ENCODE assay signal across 29 mouse cellular contexts in genomic region chr19:45734762-45735161, GRCm38 (mm10). TPM values are rescaled to one million over a fixed set of nuclear protein-coding genes. Genes with fewer than 3 reads are reported as not detected.
DNase-seq lines count a peak whose midpoint lies in the region; ATAC-seq and TF ChIP-seq lines count a peak whose summit lies in the region.
"Had no signal": no experiment of that assay in that cellular context is flagged by ENCODE, and none has a peak within 500 bp of the region (broad histone marks: within the 10 kb centered on the region; RNA-seq: fewer than 3 reads in every experiment).

No protein-coding gene starts in this region.

- no peaks in the 10 kb centered on the region for H3K9me3 ChIP-seq in kidney, embryonic 14.5 days (ENCODE audit: control insufficient read depth, low read length)
- H3K9me3 ChIP-seq in kidney, postnatal 0 days (replicated peaks; ENCODE audit: low read length): no peaks in the 10 kb centered on the region
- no peaks in the 10 kb centered on the region for H3K9me3 ChIP-seq in neural tube, embryonic 11.5 days (ENCODE audit: control insufficient read depth, low read length)
- no peaks in the 10 kb centered on the region for H3K9me3 ChIP-seq in forebrain, embryonic 12.5 days
- H3K9me3 ChIP-seq: forebrain, embryonic 10.5 days; heart, embryonic 12.5 days; heart, embryonic 15.5 days had no signal

- DNase-seq in kidney, postnatal 10 days: no peak
- DNase-seq in kidney, postnatal 0 days (ENCODE audit: low spot score): no peak
- DNase-seq in kidney, adult 8-10 months: no peak
- DNase-seq in neural tube, embryonic 11.5 days (ENCODE audit: low spot score): peak; percentile 10
- no peak for DNase-seq in neural tube, embryonic 10.5 days (ENCODE audit: extremely low spot score, low spot score)
- DNase-seq: adrenal gland, postnatal 10 days; adrenal gland, postnatal 36 days; cerebellum, adult 18-20 months; cerebellum, adult 9-10 months; cerebellum, postnatal 14 days; forebrain, postnatal 0 days; gastrocnemius, adult 2 months; gastrocnemius, postnatal 14 days; heart, adult 18-20 months; heart, postnatal 10 days; heart, postnatal 4 days had no signal

- ATAC-seq in kidney, embryonic 14.5 days (ENCODE audit: low FRiP score, low TSS enrichment): no peak
- no peak for ATAC-seq in kidney, postnatal 0 days (replicated peaks; ENCODE audit: low FRiP score, low read depth)
- no peak for ATAC-seq in neural tube, embryonic 11.5 days (ENCODE audit: insufficient read depth, low FRiP score, low TSS enrichment)
- ATAC-seq in forebrain, embryonic 12.5 days (ENCODE audit: low FRiP score): no peak
- ATAC-seq: CD4-positive, CD25-positive, alpha-beta regulatory T cell, adult 4 months; forebrain, embryonic 14.5 days; forebrain, postnatal 0 days; hindbrain, postnatal 0 days; Patski had no signal

- H3K36me3 ChIP-seq in kidney, embryonic 14.5 days (ENCODE audit: control insufficient read depth, insufficient read depth, low read length): no peaks in the 10 kb centered on the region
- no peaks in the 10 kb centered on the region for H3K36me3 ChIP-seq in kidney, postnatal 0 days (ENCODE audit: insufficient read depth, low read length)
- no peaks in the 10 kb centered on the region for H3K36me3 ChIP-seq in neural tube, embryonic 11.5 days (ENCODE audit: control insufficient read depth, insufficient read depth, low read length)
- no peaks in the 10 kb centered on the region for H3K36me3 ChIP-seq in forebrain, embryonic 12.5 days (replicated peaks)
- H3K36me3 ChIP-seq: forebrain, embryonic 10.5 days; heart, embryonic 12.5 days; heart, embryonic 15.5 days had no signal

- 0 out of 2 replicates have a peak overlapping the region, but pooled peaks have one; percentile 9 for H3K27ac ChIP-seq in kidney, embryonic 14.5 days (ENCODE audit: low read depth, low read length)
- H3K27ac ChIP-seq in kidney, postnatal 0 days: peak overlapping the region; percentile 66; the same call in 1 of the 2 replicates
- H3K27ac ChIP-seq in neural tube, embryonic 11.5 days (ENCODE audit: low read depth, low read length): no peak overlapping the region
- H3K27ac ChIP-seq in forebrain, embryonic 12.5 days: no peak overlapping the region
- H3K27ac ChIP-seq: forebrain, embryonic 10.5 days; gastrocnemius, adult 2 months; heart, embryonic 15.5 days; hindbrain, embryonic 14.5 days; hindbrain, postnatal 0 days had no signal

- H3K4me2 ChIP-seq in kidney, embryonic 14.5 days (replicated peaks; ENCODE audit: low read depth, low read length): no peak overlapping the region
- H3K4me2 ChIP-seq in kidney, postnatal 0 days (ENCODE audit: low read length): no peak overlapping the region
- no peak overlapping the region for H3K4me2 ChIP-seq in neural tube, embryonic 11.5 days (ENCODE audit: low read depth)
- no peak overlapping the region for H3K4me2 ChIP-seq in forebrain, embryonic 12.5 days
- H3K4me2 ChIP-seq: heart, embryonic 12.5 days; heart, embryonic 15.5 days; hindbrain, embryonic 14.5 days had no signal

- no peak overlapping the region for H3K4me3 ChIP-seq in kidney, embryonic 14.5 days (ENCODE audit: low read length)
- H3K4me3 ChIP-seq in kidney, postnatal 0 days (replicated peaks; ENCODE audit: low read depth, low read length): no peak overlapping the region
- no peak overlapping the region for H3K4me3 ChIP-seq in neural tube, embryonic 11.5 days (ENCODE audit: low read depth, low read length)
- no peak overlapping the region for H3K4me3 ChIP-seq in forebrain, embryonic 12.5 days (replicated peaks)
- H3K4me3 ChIP-seq: forebrain, embryonic 10.5 days; gastrocnemius, adult 2 months; heart, embryonic 12.5 days; heart, embryonic 15.5 days had no signal

- TF ChIP-seq CTCF in kidney, postnatal 0 days (IDR thresholded peaks at IDR 0.05; ENCODE audit: low read depth): no peak

- H3K27me3 ChIP-seq in kidney, embryonic 14.5 days (ENCODE audit: control insufficient read depth, insufficient read depth, low read length): peaks cover 65% of the 10 kb centered on the region
- H3K27me3 ChIP-seq in kidney, postnatal 0 days (ENCODE audit: insufficient read depth, low read length): peaks cover 30% of the 10 kb centered on the region
- H3K27me3 ChIP-seq in neural tube, embryonic 11.5 days (ENCODE audit: control insufficient read depth, insufficient read depth, low read length): peaks cover 99% of the 10 kb centered on the region
- peaks cover 99% of the 10 kb centered on the region for H3K27me3 ChIP-seq in forebrain, embryonic 12.5 days

- H3K4me1 ChIP-seq in kidney, embryonic 14.5 days (ENCODE audit: control insufficient read depth, insufficient read depth, low read length): peaks cover 14% of the 10 kb centered on the region
- peaks cover 14% of the 10 kb centered on the region for H3K4me1 ChIP-seq in kidney, postnatal 0 days (replicated peaks; ENCODE audit: insufficient read depth, low read length)
- H3K4me1 ChIP-seq in neural tube, embryonic 11.5 days (ENCODE audit: control insufficient read depth, insufficient read depth, low read length): peaks cover 11% of the 10 kb centered on the region
- H3K4me1 ChIP-seq in forebrain, embryonic 12.5 days: peaks cover 22% of the 10 kb centered on the region

- no peak overlapping the region for H3K9ac ChIP-seq in kidney, embryonic 14.5 days (ENCODE audit: low read depth, low read length)
- no peak overlapping the region for H3K9ac ChIP-seq in kidney, postnatal 0 days (ENCODE audit: low read depth, low read length)
- no peak overlapping the region for H3K9ac ChIP-seq in neural tube, embryonic 11.5 days (ENCODE audit: low read length)
- no peak overlapping the region for H3K9ac ChIP-seq in forebrain, embryonic 12.5 days
- H3K9ac ChIP-seq: forebrain, postnatal 0 days; heart, embryonic 12.5 days; heart, embryonic 15.5 days; hindbrain, embryonic 14.5 days had no signal

- WGBS in kidney, embryonic 14.5 days: 22% methylated on average over 7 of the region's 7 CpGs
- WGBS in kidney, postnatal 0 days: 32% methylated on average over 7 of the region's 7 CpGs
- WGBS in neural tube, embryonic 11.5 days: 8% methylated on average over 7 of the region's 7 CpGs
- WGBS in forebrain, embryonic 12.5 days: 46% methylated on average over 7 of the region's 7 CpGs

RNA-seq across cellular contexts. Expression of gene Fgf8, which starts 8.0 kb away (rescaled TPM):
- polyA plus RNA-seq in kidney, embryonic 14.5 days (2014; fragmentation: Nextera tagmentation; extraction: Ambion mirVana): 25.1 and 29.3 TPM in 2 replicates
- 20.8 and 24.2 TPM in 2 replicates for polyA plus RNA-seq in kidney, postnatal 0 days (2015; fragmentation: Nextera tagmentation; extraction: Ambion mirVana)
- 0.23 and 0.72 TPM in 2 replicates for polyA plus RNA-seq in neural tube, embryonic 11.5 days (2014; fragmentation: Nextera tagmentation; extraction: Ambion mirVana)
- 4.6 TPM in 2 replicates for polyA plus RNA-seq in forebrain, embryonic 12.5 days (2016; fragmentation: Nextera tagmentation; extraction: Ambion mirVana)
- polyA plus RNA-seq: C2C12; CD4-positive, CD25-positive, alpha-beta regulatory T cell, adult 4 months; embryonic facial prominence, embryonic 14.5 days; frontal cortex, adult 2 months; heart, embryonic 12.5 days had no signal

RNA-seq across cellular contexts. Expression of gene Npm3, which starts 14.6 kb away (rescaled TPM):
- 21.4 and 111 TPM in 2 replicates for polyA plus RNA-seq in kidney, embryonic 14.5 days (2014; fragmentation: Nextera tagmentation; extraction: Ambion mirVana)
- 16.7 and 18.0 TPM in 2 replicates for polyA plus RNA-seq in kidney, postnatal 0 days (2015; fragmentation: Nextera tagmentation; extraction: Ambion mirVana)
- 10.1 and 10.5 TPM in 2 replicates for polyA plus RNA-seq in neural tube, embryonic 11.5 days (2014; fragmentation: Nextera tagmentation; extraction: Ambion mirVana)
- polyA plus RNA-seq in forebrain, embryonic 12.5 days (2016; fragmentation: Nextera tagmentation; extraction: Ambion mirVana): 9.0 and 10.7 TPM in 2 replicates

RNA-seq across cellular contexts. Expression of gene Mgea5, which starts 48.9 kb away (rescaled TPM):
- 46.3 and 67.8 TPM in 2 replicates for polyA plus RNA-seq in kidney, embryonic 14.5 days (2014; fragmentation: Nextera tagmentation; extraction: Ambion mirVana)
- 32.8 and 33.0 TPM in 2 replicates for polyA plus RNA-seq in kidney, postnatal 0 days (2015; fragmentation: Nextera tagmentation; extraction: Ambion mirVana)
- polyA plus RNA-seq in neural tube, embryonic 11.5 days (2014; fragmentation: Nextera tagmentation; extraction: Ambion mirVana): 65.8 and 69.7 TPM in 2 replicates
- polyA plus RNA-seq in forebrain, embryonic 12.5 days (2016; fragmentation: Nextera tagmentation; extraction: Ambion mirVana): 94.7 and 105 TPM in 2 replicates

Comparison
In these comparisons a context has a peak if more than half of its experiments do, and no peak if none do; other contexts are left out.
1. H3K27ac ChIP-seq: peak in kidney, embryonic 14.5 days (single experiment) and kidney, postnatal 0 days (single experiment); none in neural tube, embryonic 11.5 days (single experiment) and forebrain, embryonic 12.5 days (single experiment).